8 mouse cellular contexts compared by ENCODE assay signal in genomic region chr9:106892552-106892875, GRCm38 (mm10). TPM values are rescaled to one million over a fixed set of nuclear protein-coding genes. Genes with fewer than 3 reads are reported as not detected.
DNase-seq lines count a peak whose midpoint lies in the region; ATAC-seq and TF ChIP-seq lines count a peak whose summit lies in the region.

No protein-coding gene starts in this region.

- H3K36me3 ChIP-seq in kidney, embryonic 15.5 days, result peaks cover 33% of the 10 kb centered on the region
- peaks cover 22% of the 10 kb centered on the region for H3K36me3 ChIP-seq in hindbrain, embryonic 15.5 days
- H3K36me3 ChIP-seq in midbrain, embryonic 16.5 days (ENCODE audit: control insufficient read depth, insufficient read depth, low read length), result peaks cover 26% of the 10 kb centered on the region

- no peak for DNase-seq in kidney, postnatal 10 days
- no peak for DNase-seq in embryo, embryonic 10.5 days (ENCODE audit: low spot score)
- DNase-seq in left cerebral cortex, adult 18-20 months (ENCODE audit: low spot score in 2 of 2), result no peak
- DNase-seq in kidney, adult 8-10 months, result no peak

- under 1% methylated on average over 9 of the region's 9 CpGs for WGBS in kidney, embryonic 15.5 days
- 0% methylated on average over 9 of the region's 9 CpGs for WGBS in hindbrain, embryonic 15.5 days
- under 1% methylated on average over 9 of the region's 9 CpGs for WGBS in midbrain, embryonic 16.5 days

- no peaks in the 10 kb centered on the region for H3K9me3 ChIP-seq in kidney, embryonic 15.5 days (replicated peaks)
- no peaks in the 10 kb centered on the region for H3K9me3 ChIP-seq in hindbrain, embryonic 15.5 days
- no peaks in the 10 kb centered on the region for H3K9me3 ChIP-seq in midbrain, embryonic 16.5 days (replicated peaks; ENCODE audit: control insufficient read depth, low read length, poor library complexity, severe bottlenecking)

- H3K4me1 ChIP-seq in kidney, embryonic 15.5 days, result peaks cover 43% of the 10 kb centered on the region
- H3K4me1 ChIP-seq in cortical plate, adult 2 months (ENCODE audit: control insufficient read depth, insufficient read depth, low read length), result peaks cover 9% of the 10 kb centered on the region; the same call in 1 of the 2 replicates
- peaks cover 41% of the 10 kb centered on the region for H3K4me1 ChIP-seq in hindbrain, embryonic 15.5 days (replicated peaks)
- H3K4me1 ChIP-seq in midbrain, embryonic 16.5 days (ENCODE audit: control insufficient read depth, insufficient read depth, low read length), result peaks cover 29% of the 10 kb centered on the region

- TF ChIP-seq POLR2A in cortical plate, adult 2 months (IDR thresholded peaks at IDR 0.05; ENCODE audit: extremely low read depth, insufficient read depth, low read length), result no peak

- H3K4me2 ChIP-seq in kidney, embryonic 15.5 days, result peak overlapping the region; percentile 78
- H3K4me2 ChIP-seq in hindbrain, embryonic 15.5 days, result peak overlapping the region; percentile 73
- peak overlapping the region; percentile 85 for H3K4me2 ChIP-seq in midbrain, embryonic 16.5 days (ENCODE audit: low read length)

- H3K9ac ChIP-seq in kidney, embryonic 15.5 days, result peak overlapping the region; percentile 72
- H3K9ac ChIP-seq in hindbrain, embryonic 15.5 days, result peak overlapping the region; percentile 58
- peak overlapping the region; percentile 81 for H3K9ac ChIP-seq in midbrain, embryonic 16.5 days (ENCODE audit: low read depth, low read length)

- TF ChIP-seq CTCF in cortical plate, adult 2 months (IDR thresholded peaks at IDR 0.05; ENCODE audit: extremely low read depth, insufficient read depth, low read length), result no peak

- H3K27me3 ChIP-seq in kidney, embryonic 15.5 days, result no peaks in the 10 kb centered on the region
- no peaks in the 10 kb centered on the region for H3K27me3 ChIP-seq in hindbrain, embryonic 15.5 days
- no peaks in the 10 kb centered on the region for H3K27me3 ChIP-seq in midbrain, embryonic 16.5 days (ENCODE audit: control insufficient read depth, insufficient read depth, low read depth, low read length)

- ATAC-seq in kidney, embryonic 15.5 days (replicated peaks; ENCODE audit: low FRiP score), result no peak
- no peak for ATAC-seq in hindbrain, embryonic 15.5 days (ENCODE audit: low FRiP score, low read depth)
- ATAC-seq in midbrain, embryonic 16.5 days, result no peak

- H3K4me3 ChIP-seq in kidney, embryonic 15.5 days (replicated peaks), result peak overlapping the region; percentile 96
- peak overlapping the region; percentile 55 for H3K4me3 ChIP-seq in cortical plate, adult 2 months (ENCODE audit: insufficient read depth, low read length)
- H3K4me3 ChIP-seq in hindbrain, embryonic 15.5 days, result peak overlapping the region; percentile 95
- H3K4me3 ChIP-seq in midbrain, embryonic 16.5 days (ENCODE audit: low read depth, low read length), result peak overlapping the region; percentile 89

- H3K27ac ChIP-seq in kidney, embryonic 15.5 days, result peak overlapping the region; percentile 98
- H3K27ac ChIP-seq in cortical plate, adult 2 months (ENCODE audit: insufficient read depth, low read length), result peak overlapping the region; percentile 49; the same call in 1 of the 2 replicates
- H3K27ac ChIP-seq in hindbrain, embryonic 15.5 days (replicated peaks), result peak overlapping the region; percentile 92
- H3K27ac ChIP-seq in midbrain, embryonic 16.5 days (ENCODE audit: low read length), result peak overlapping the region; percentile 93

RNA-seq across cellular contexts. Expression of gene Manf, which starts 0.7 kb away (rescaled TPM):
- 308 and 334 TPM in 2 replicates for polyA plus RNA-seq in kidney, embryonic 15.5 days (2015; fragmentation: Nextera tagmentation; extraction: Ambion mirVana)
- polyA plus RNA-seq in cortical plate, adult 2 months (2012; rRNA removed), result 54.6 and 59.1 TPM in 2 replicates
- polyA plus RNA-seq in hindbrain, embryonic 15.5 days (2015; fragmentation: Nextera tagmentation; extraction: Ambion mirVana), result 180 and 185 TPM in 2 replicates
- 180 and 183 TPM in 2 replicates for polyA plus RNA-seq in midbrain, embryonic 16.5 days (2015; fragmentation: Nextera tagmentation; extraction: Ambion mirVana)
- 100 to 1,000 TPM; 130 to 147 TPM for total RNA-seq in left cerebral cortex, adult 18-20 months (2021)

RNA-seq across cellular contexts. Expression of gene Rbm15b, which starts 5.3 kb away (rescaled TPM):
- 9.6 and 11.8 TPM in 2 replicates for polyA plus RNA-seq in kidney, embryonic 15.5 days (2015; fragmentation: Nextera tagmentation; extraction: Ambion mirVana)
- 16.2 and 16.6 TPM in 2 replicates for polyA plus RNA-seq in cortical plate, adult 2 months (2012; rRNA removed)
- polyA plus RNA-seq in hindbrain, embryonic 15.5 days (2015; fragmentation: Nextera tagmentation; extraction: Ambion mirVana), result 18.5 and 18.8 TPM in 2 replicates
- polyA plus RNA-seq in midbrain, embryonic 16.5 days (2015; fragmentation: Nextera tagmentation; extraction: Ambion mirVana), result 11.6 and 12.6 TPM in 2 replicates
- 10 to 100 TPM; 56.2 to 60.2 TPM for total RNA-seq in left cerebral cortex, adult 18-20 months (2021)
